Mouse (Mus musculus): ENCODE measurements around the gene AC124108.1. TPM values are rescaled to one million over a fixed set of nuclear protein-coding genes. Genes with fewer than 3 reads are reported as not detected.

The AC124108.1 gene
- polyA plus RNA-seq, 1 experiment from 2014 or later, result 3.3 TPM

GRCm38 (mm10) chr1:132254467-132254866, 63.2 kb downstream of the AC124108.1 start:
- Histone ChIP-seq H3K36me3 (ENCODE audit: control insufficient read depth, insufficient read depth) (peaks cover 3% of the 10 kb centered on the region; the same call in 1 of the 2 replicates), H3K27ac (ENCODE audit: low read length) (no peak overlapping the region), H3K4me1 (replicated peaks; ENCODE audit: control insufficient read depth, insufficient read depth, low read length) (no peaks in the 10 kb centered on the region), H3K9ac (replicated peaks; ENCODE audit: low read depth, low read length) (no peak overlapping the region), H3K9me3 (ENCODE audit: control insufficient read depth, low read length) (no peaks in the 10 kb centered on the region), H3K27me3 (replicated peaks; ENCODE audit: control insufficient read depth, insufficient read depth, low read length) (no peaks in the 10 kb centered on the region), H3K4me3 (replicated peaks; ENCODE audit: low read length) (no peak overlapping the region), H3K4me2 (ENCODE audit: low read length) (no peak overlapping the region)
- ATAC-seq, result no peak
- WGBS, result 84% methylated on average over 6 of the region's 6 CpGs

MicroRNAs encoded within 50 kb of the gene (microRNA counts, 519-probe panel; counts per million panel counts)
- 3,547 counts per million, percentile 89 among the panel's probes with 10 or more counts for microRNA mmu-miR-135b

Small RNAs within 50 kb of the gene (microRNA-seq; reads per million reads assigned to microRNA genes)
- gene Mir135b, result 7,752 reads per million, percentile 94 among the genes with 10 or more reads in this experiment

Other genes with a start within 250 kb of the AC124108.1 start
- gene Slc45a3, start 228.5 kb upstream of the AC124108.1 start, polyA plus RNA-seq (2015; fragmentation: Nextera tagmentation; extraction: Ambion mirVana), result 2.0 and 2.1 TPM in 2 replicates
- 12.5 and 13.5 TPM in 2 replicates for gene Elk4, start 183.8 kb upstream of the AC124108.1 start, polyA plus RNA-seq (2015; fragmentation: Nextera tagmentation; extraction: Ambion mirVana)
- gene Mfsd4a, start 123.4 kb upstream of the AC124108.1 start, polyA plus RNA-seq (2015; fragmentation: Nextera tagmentation; extraction: Ambion mirVana), result 10.9 and 11.2 TPM in 2 replicates
- 0.48 and 1.9 TPM in 2 replicates for gene Cdk18, start 51.8 kb upstream of the AC124108.1 start, polyA plus RNA-seq (2015; fragmentation: Nextera tagmentation; extraction: Ambion mirVana)
- 14.9 and 18.4 TPM in 2 replicates for gene Lemd1, start within 50 bp of the AC124108.1 start, polyA plus RNA-seq (2015; fragmentation: Nextera tagmentation; extraction: Ambion mirVana)
- 0.86 TPM in 1 of 2 replicates, not detected in the other for gene Gm10188, start 38.3 kb downstream of the AC124108.1 start, polyA plus RNA-seq (2015; fragmentation: Nextera tagmentation; extraction: Ambion mirVana)
- 2.7 and 3.4 TPM in 2 replicates for gene Klhdc8a, start 107.2 kb downstream of the AC124108.1 start, polyA plus RNA-seq (2015; fragmentation: Nextera tagmentation; extraction: Ambion mirVana)
- 13.3 and 13.4 TPM in 2 replicates for gene Nuak2, start 124.7 kb downstream of the AC124108.1 start, polyA plus RNA-seq (2015; fragmentation: Nextera tagmentation; extraction: Ambion mirVana)
- 30.4 and 34.9 TPM in 2 replicates for gene Tmcc2, start 199.8 kb downstream of the AC124108.1 start, polyA plus RNA-seq (2015; fragmentation: Nextera tagmentation; extraction: Ambion mirVana)
- gene Dstyk, start 226.1 kb downstream of the AC124108.1 start, polyA plus RNA-seq (2015; fragmentation: Nextera tagmentation; extraction: Ambion mirVana), result 12.3 and 13.1 TPM in 2 replicates

Measured in forebrain, embryonic 16.5 days (tissue).